Mouse (Mus musculus): ENCODE data around the gene Nsun3. TPM values are rescaled to one million over a fixed set of nuclear protein-coding genes. Genes with fewer than 3 reads are reported as not detected.
"Not testable (repeated sequence)": the region's sequence is repeated elsewhere in the genome, so short reads cannot be mapped to it uniquely, and the experiment has no call there.

The Nsun3 gene
- polyA plus RNA-seq, 1 experiment from 2014 or later, result 10.0 TPM

- Histone ChIP-seq H3K9ac (ENCODE audit: low read length) (no peak overlapping the region), H3K36me3 (ENCODE audit: control insufficient read depth, insufficient read depth, low read length) (no peaks in the 10 kb centered on the region), H3K4me3 (ENCODE audit: low read depth, low read length) (no peak overlapping the region), H3K27ac (ENCODE audit: low read depth, low read length) (no peak overlapping the region), H3K4me1 (ENCODE audit: control insufficient read depth, insufficient read depth, low read length) (no peaks in the 10 kb centered on the region), H3K9me3 (ENCODE audit: control insufficient read depth, low read length) (no peaks in the 10 kb centered on the region), H3K27me3 (ENCODE audit: control insufficient read depth, insufficient read depth, low read length) (no peaks in the 10 kb centered on the region), H3K4me2 (no peak overlapping the region)
- ATAC-seq (ENCODE audit: low FRiP score) (no peak), DNase-seq (ENCODE audit: low spot score, missing footprints) (no peak)
- 83% methylated on average over 3 of the region's 3 CpGs for WGBS
These were observed 56.8 kb downstream of the Nsun3 start for GRCm38 (mm10) chr16:62729846-62730245.

- not testable (repeated sequence) for H3K9ac ChIP-seq (ENCODE audit: low read length); ATAC-seq (ENCODE audit: low FRiP score); H3K4me1 ChIP-seq (ENCODE audit: control insufficient read depth, insufficient read depth, low read length); H3K36me3 ChIP-seq (ENCODE audit: control insufficient read depth, insufficient read depth, low read length); H3K9me3 ChIP-seq (ENCODE audit: control insufficient read depth, low read length); H3K27ac ChIP-seq (ENCODE audit: low read depth, low read length); H3K4me3 ChIP-seq (ENCODE audit: low read depth, low read length); DNase-seq (ENCODE audit: low spot score, missing footprints); H3K4me2 ChIP-seq; H3K27me3 ChIP-seq (ENCODE audit: control insufficient read depth, insufficient read depth, low read length)
- WGBS, result 84% methylated on average over 8 of the region's 11 CpGs
These were observed 68.4 kb downstream of the Nsun3 start for GRCm38 (mm10) chr16:62718255-62718654.

GRCm38 (mm10) chr16:62690436-62690835, 96.2 kb downstream of the Nsun3 start:
- WGBS, result 86% methylated on average over 8 of the region's 8 CpGs
- H3K9me3 ChIP-seq (ENCODE audit: control insufficient read depth, low read length), result no peaks in the 10 kb centered on the region
- ATAC-seq (ENCODE audit: low FRiP score) (no peak), DNase-seq (ENCODE audit: low spot score, missing footprints) (no peak)
- H3K9ac ChIP-seq (ENCODE audit: low read length), result no peak overlapping the region
- no peaks in the 10 kb centered on the region for H3K4me1 ChIP-seq (ENCODE audit: control insufficient read depth, insufficient read depth, low read length)
- no peak overlapping the region for H3K4me3 ChIP-seq (ENCODE audit: low read depth, low read length)
- no peaks in the 10 kb centered on the region for H3K36me3 ChIP-seq (ENCODE audit: control insufficient read depth, insufficient read depth, low read length)
- H3K27ac ChIP-seq (ENCODE audit: low read depth, low read length), result no peak overlapping the region
- no peaks in the 10 kb centered on the region for H3K27me3 ChIP-seq (ENCODE audit: control insufficient read depth, insufficient read depth, low read length)
- no peak overlapping the region for H3K4me2 ChIP-seq

DNA sequence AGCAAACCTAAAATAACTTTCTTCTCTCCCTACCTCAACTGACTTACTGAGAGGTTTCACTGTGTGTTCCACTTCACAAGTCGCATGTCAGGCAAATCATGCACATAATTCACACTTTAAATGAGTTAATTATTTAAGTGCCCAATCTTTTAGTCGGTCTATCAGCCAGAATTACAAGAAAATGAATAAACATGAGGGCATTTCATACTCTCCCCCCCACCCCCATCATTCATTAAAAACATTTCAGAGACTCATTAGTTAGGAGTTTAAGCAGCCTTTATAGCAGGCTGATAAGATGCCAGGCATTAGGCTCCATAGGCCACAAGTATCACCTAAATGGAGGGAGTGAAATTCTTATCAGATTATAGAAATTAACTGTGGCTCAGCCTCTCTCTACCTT, 100.5 kb downstream of the Nsun3 start:
- H3K4me3 ChIP-seq (ENCODE audit: low read depth, low read length), result no peak overlapping the region
- 78% methylated on average over 2 of the region's 2 CpGs for WGBS
- DNase-seq (ENCODE audit: low spot score, missing footprints), result no peak
- H3K36me3 ChIP-seq (ENCODE audit: control insufficient read depth, insufficient read depth, low read length), result no peaks in the 10 kb centered on the region
- no peaks in the 10 kb centered on the region for H3K27me3 ChIP-seq (ENCODE audit: control insufficient read depth, insufficient read depth, low read length)
- no peak for ATAC-seq (ENCODE audit: low FRiP score)
- H3K4me1 ChIP-seq (ENCODE audit: control insufficient read depth, insufficient read depth, low read length), result no peaks in the 10 kb centered on the region
- no peak overlapping the region for H3K9ac ChIP-seq (ENCODE audit: low read length)
- no peak overlapping the region for H3K4me2 ChIP-seq
- H3K9me3 ChIP-seq (ENCODE audit: control insufficient read depth, low read length), result no peaks in the 10 kb centered on the region
- H3K27ac ChIP-seq (ENCODE audit: low read depth, low read length), result no peak overlapping the region

DNA sequence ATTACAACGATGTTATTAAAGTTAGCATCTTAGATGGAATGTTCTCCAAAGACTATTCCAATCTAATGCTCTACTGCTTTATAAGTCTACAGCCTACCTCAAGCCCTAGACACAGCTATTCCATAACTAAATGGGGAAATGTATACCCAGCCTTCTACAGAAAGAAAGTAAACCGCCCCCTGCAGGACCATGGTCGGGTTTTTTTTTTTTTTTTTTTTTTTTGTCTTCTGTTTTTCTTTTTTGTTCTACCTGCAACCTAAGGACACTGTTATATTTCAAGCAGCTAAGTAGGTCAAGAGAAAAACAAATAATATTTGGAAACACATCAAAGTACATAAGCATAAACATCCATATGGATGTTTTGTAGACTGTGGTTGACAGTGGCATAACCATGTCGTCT, 101.1 kb downstream of the Nsun3 start:
- Histone ChIP-seq H3K27ac (ENCODE audit: low read depth, low read length) (no peak overlapping the region), H3K4me1 (ENCODE audit: control insufficient read depth, insufficient read depth, low read length) (no peaks in the 10 kb centered on the region), H3K4me3 (ENCODE audit: low read depth, low read length) (no peak overlapping the region), H3K27me3 (ENCODE audit: control insufficient read depth, insufficient read depth, low read length) (no peaks in the 10 kb centered on the region), H3K36me3 (ENCODE audit: control insufficient read depth, insufficient read depth, low read length) (no peaks in the 10 kb centered on the region), H3K9me3 (ENCODE audit: control insufficient read depth, low read length) (no peaks in the 10 kb centered on the region), H3K9ac (ENCODE audit: low read length) (no peak overlapping the region), H3K4me2 (no peak overlapping the region)
- 81% methylated on average over 4 of the region's 4 CpGs for WGBS
- DNase-seq (ENCODE audit: low spot score, missing footprints), result no peak
- no peak for ATAC-seq (ENCODE audit: low FRiP score)

Small RNA genes lying within 50 kb of the gene (microRNA-seq; reads per million reads assigned to microRNA genes)
- not detected for gene Gm25986

Other genes with a start within 250 kb of the Nsun3 start
- 0.07 and 0.37 TPM in 2 replicates for gene Stx19, start 27.9 kb upstream of the Nsun3 start, polyA plus RNA-seq (2014; fragmentation: Nextera tagmentation; extraction: Ambion mirVana)
- gene Arl13b, start 60.2 kb upstream of the Nsun3 start, polyA plus RNA-seq (2014; fragmentation: Nextera tagmentation; extraction: Ambion mirVana), result 15.2 and 17.0 TPM in 2 replicates
- gene Pros1, start 67.5 kb upstream of the Nsun3 start, polyA plus RNA-seq (2014; fragmentation: Nextera tagmentation; extraction: Ambion mirVana), result 19.5 and 23.0 TPM in 2 replicates